Mouse (Mus musculus) liver, embryonic 11.5 days (tissue): ENCODE data around the gene Psma5. TPM values are rescaled to one million over a fixed set of nuclear protein-coding genes. Genes with fewer than 3 reads are reported as not detected.

Experiments
- ATAC-seq: fragments of 200-750 bp; cut with Nextera tagmentation; replicated peaks from 2 replicates; pipeline ENCODE4 v1.8.0; 2017; ENCODE audit warnings: moderate number of reproducible peaks, mild to moderate bottlenecking, moderate TSS enrichment, moderate library complexity; ENCODE audit not compliant: low FRiP score
- DNase-seq: peaks from one replicate; pipeline ENCODE4 v3.0.0-alpha.2; 2017; ENCODE audit warnings: low spot score
- H3K27ac ChIP-seq: fragments of 300-500 bp; sonication (generic); 2 replicates; pipeline ENCODE4 v1.5.1; 2014; ENCODE audit warnings: mild to moderate bottlenecking, low read depth, low read length, control low read depth
- H3K27me3 ChIP-seq: fragments of 300-500 bp; sonication (generic); replicated peaks from 2 replicates; pipeline ENCODE4 v1.6.1; 2014; ENCODE audit warnings: low read length, mixed read lengths; ENCODE audit not compliant: control insufficient read depth, insufficient read depth
- H3K36me3 ChIP-seq: fragments of 300-500 bp; sonication (generic); 2 replicates; pipeline ENCODE4 v1.6.1; 2014; ENCODE audit warnings: mild to moderate bottlenecking, low read length, moderate library complexity, mixed read lengths; ENCODE audit not compliant: control insufficient read depth, insufficient read depth
- H3K4me1 ChIP-seq: fragments of 300-500 bp; sonication (generic); replicated peaks from 2 replicates; pipeline ENCODE4 v1.6.1; 2014; ENCODE audit warnings: low read length, mixed read lengths; ENCODE audit not compliant: control insufficient read depth, insufficient read depth
- H3K4me2 ChIP-seq: fragments of 300-500 bp; sonication (generic); 2 replicates; pipeline ENCODE4 v1.6.1; 2014; ENCODE audit warnings: mild to moderate bottlenecking, control low read depth, moderate library complexity
- H3K4me3 ChIP-seq: fragments of 300-500 bp; sonication (generic); 2 replicates; pipeline ENCODE4 v1.5.1; 2014; ENCODE audit warnings: low read depth, low read length, control low read depth
- H3K9ac ChIP-seq: fragments of 300-500 bp; sonication (generic); 2 replicates; pipeline ENCODE4 v1.6.1; 2014; ENCODE audit warnings: low read depth, low read length, control low read depth
- H3K9me3 ChIP-seq: fragments of 300-500 bp; sonication (generic); 2 replicates; pipeline ENCODE4 v1.6.1; 2016; ENCODE audit warnings: low read length, inconsistent platforms, mixed read lengths; ENCODE audit not compliant: control insufficient read depth
- WGBS: fragments of 180-500 bp; shearing (Covaris S2); extraction: QIAGEN DNeasy Blood & Tissue Kit; methylation state at CpG from one replicate; pipeline ENCODE4 v1.1.7; 2014; 5-methylcytosine and 5-hydroxymethylcytosine counted together
- polyA plus RNA-seq: library from polyadenylated mRNA; unstranded; fragments of >200 nt; fragmentation: Nextera tagmentation; extraction: Ambion mirVana; gene quantifications from 2 replicates; pipeline ENCODE4 v1.2.1, GENCODE M21; 2014

The Psma5 gene
- polyA plus RNA-seq, 1 experiment from 2014 or later = 335 TPM

DNA sequence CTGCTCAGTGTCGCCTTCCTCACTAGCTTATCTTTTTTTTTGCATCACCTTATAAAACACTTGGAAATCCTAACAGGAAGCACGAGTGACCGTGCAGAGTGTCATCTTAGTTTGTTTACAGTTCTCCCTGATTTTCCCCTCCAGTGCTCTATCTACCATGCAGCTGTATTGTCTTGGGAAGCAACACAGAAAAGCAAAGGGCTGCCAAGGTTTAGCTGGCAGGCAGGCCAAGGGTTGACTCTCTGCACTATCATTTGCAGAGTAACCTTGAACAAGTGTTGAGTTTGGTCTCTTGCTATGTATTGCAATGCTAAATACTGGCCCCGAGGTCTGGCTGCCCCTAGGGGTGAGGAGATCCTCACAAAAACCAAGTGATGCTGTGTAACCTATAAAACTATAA is 55.0 kb downstream of the Psma5 start:
- WGBS = 78% methylated on average over 4 of the region's 4 CpGs
- Histone ChIP-seq H3K9ac (no peak overlapping the region), H3K4me1 (peaks cover 7% of the 10 kb centered on the region; the same call in 1 of the 2 replicates), H3K27ac (no peak overlapping the region), H3K36me3 (peaks cover 2% of the 10 kb centered on the region; the same call in 1 of the 2 replicates), H3K27me3 (no peaks in the 10 kb centered on the region), H3K9me3 (no peaks in the 10 kb centered on the region), H3K4me2 (no peak overlapping the region), H3K4me3 (no peak overlapping the region)
- DNase-seq (no peak), ATAC-seq (no peak)

DNA sequence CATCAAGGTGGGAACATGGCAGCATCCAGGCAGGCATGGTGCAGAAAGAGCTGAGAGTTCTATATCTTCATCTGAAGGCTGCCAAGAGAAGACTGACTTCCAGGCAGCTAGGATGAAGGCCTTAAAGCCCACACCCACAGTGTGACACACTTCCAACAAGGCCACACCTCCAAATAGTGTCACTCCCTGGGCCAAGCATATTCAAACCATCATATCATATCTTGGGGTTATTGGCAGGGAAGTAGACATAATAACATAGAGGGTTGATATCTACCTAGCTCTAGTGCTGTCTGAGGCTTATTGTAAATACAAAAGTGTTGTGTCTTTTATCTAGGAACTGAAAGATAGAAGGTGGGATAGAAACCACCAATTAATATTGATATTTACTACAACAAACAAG is 55.7 kb downstream of the Psma5 start:
- Histone ChIP-seq H3K9me3 (no peaks in the 10 kb centered on the region), H3K27ac (no peak overlapping the region), H3K4me2 (no peak overlapping the region), H3K9ac (no peak overlapping the region), H3K27me3 (no peaks in the 10 kb centered on the region), H3K4me3 (no peak overlapping the region), H3K4me1 (peaks cover 7% of the 10 kb centered on the region; the same call in 1 of the 2 replicates), H3K36me3 (peaks cover 2% of the 10 kb centered on the region; the same call in 1 of the 2 replicates)
- DNase-seq (no peak), ATAC-seq (no peak)

DNA sequence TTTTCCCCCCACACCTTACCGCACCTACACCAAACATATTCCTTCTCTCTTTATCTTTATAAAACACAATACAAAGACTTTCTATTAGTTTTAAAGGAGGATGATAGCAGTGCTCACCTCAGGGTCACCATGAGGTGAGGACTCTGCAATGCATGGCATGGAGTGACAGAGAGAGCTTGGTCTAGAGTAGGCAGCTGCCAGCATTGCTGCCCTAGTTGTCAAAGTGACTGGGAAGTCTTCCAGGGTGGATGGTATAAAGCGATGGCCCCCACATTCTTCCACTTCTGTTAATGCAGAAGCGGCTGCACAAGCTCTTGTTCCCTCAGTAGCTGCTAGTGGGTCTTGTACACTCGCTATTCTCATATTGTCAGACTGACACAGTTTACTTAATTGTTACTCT is 56.4 kb downstream of the Psma5 start:
- no peak overlapping the region for H3K4me3 ChIP-seq

GRCm38 (mm10) chr3:108314038-108314675 is 57.4 kb downstream of the Psma5 start:
- ATAC-seq (no peak), DNase-seq (no peak)
- no peaks in the 10 kb centered on the region for H3K27me3 ChIP-seq
- peaks cover 2% of the 10 kb centered on the region; the same call in 1 of the 2 replicates for H3K36me3 ChIP-seq
- no peak overlapping the region for H3K4me2 ChIP-seq
- WGBS = 62% methylated on average over 8 of the region's 8 CpGs
- no peak overlapping the region for H3K9ac ChIP-seq
- no peak overlapping the region for H3K4me3 ChIP-seq
- H3K4me1 ChIP-seq = 0 out of 2 replicates have a peak, but pooled peaks cover 3% of the 10 kb centered on the region
- H3K27ac ChIP-seq = no peak overlapping the region
- H3K9me3 ChIP-seq = no peaks in the 10 kb centered on the region

More for the DNA sequence above, 56.4 kb downstream of the Psma5 start:
- Histone ChIP-seq H3K9me3 (no peaks in the 10 kb centered on the region), H3K9ac (no peak overlapping the region), H3K4me1 (peaks cover 4% of the 10 kb centered on the region; the same call in 1 of the 2 replicates), H3K27ac (no peak overlapping the region), H3K27me3 (no peaks in the 10 kb centered on the region), H3K36me3 (peaks cover 2% of the 10 kb centered on the region; the same call in 1 of the 2 replicates), H3K4me2 (no peak overlapping the region)
- no peak for ATAC-seq
- 90% methylated on average over 4 of the region's 4 CpGs for WGBS
- DNase-seq = no peak

DNA sequence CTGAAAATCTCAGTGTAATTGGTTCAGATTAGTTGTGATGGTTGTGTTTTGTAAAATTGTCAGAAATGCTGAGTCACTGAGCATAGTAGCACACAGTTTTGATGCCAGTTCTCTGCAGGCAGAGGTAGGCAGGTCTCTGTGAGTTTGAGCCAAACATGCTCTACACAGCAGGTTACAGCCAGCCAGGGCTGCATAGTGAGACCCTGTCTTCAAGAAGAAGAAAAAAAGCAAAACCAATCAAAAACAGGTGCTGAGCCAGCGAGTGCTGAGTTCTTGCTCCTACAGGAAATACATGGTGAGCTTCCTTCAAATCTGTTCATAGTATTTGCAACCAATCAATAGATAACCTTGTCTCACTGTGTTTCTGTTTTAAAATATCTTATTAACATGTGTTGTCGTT is 61.8 kb downstream of the Psma5 start:
- no peak for ATAC-seq
- WGBS = 60% methylated on average over 2 of the region's 2 CpGs
- DNase-seq = no peak

DNA sequence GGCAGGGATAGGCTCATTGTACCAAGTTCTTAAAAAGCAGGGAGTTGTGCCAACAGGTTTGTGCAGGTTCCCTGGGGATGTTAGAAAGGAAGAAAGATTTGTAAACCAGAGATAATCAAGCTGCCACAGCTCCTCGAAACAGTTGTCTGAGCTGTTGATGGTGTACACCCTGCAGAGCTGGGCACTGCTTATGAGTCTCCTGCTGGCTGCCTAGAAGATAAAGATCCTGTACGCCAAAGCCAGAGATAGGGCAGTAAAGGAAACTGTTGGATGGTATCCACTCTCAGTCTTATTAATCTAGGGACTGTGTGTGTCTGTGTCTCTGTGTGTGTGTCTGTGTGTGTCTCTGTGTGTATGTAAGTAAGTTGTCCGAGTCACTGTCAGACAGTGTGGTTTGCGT is 64.9 kb downstream of the Psma5 start:
- no peak overlapping the region for H3K4me2 ChIP-seq
- no peak overlapping the region for H3K9ac ChIP-seq
- DNase-seq = no peak
- H3K4me3 ChIP-seq = no peak overlapping the region
- peaks cover 4% of the 10 kb centered on the region; the same call in 1 of the 2 replicates for H3K4me1 ChIP-seq
- 64% methylated on average over 4 of the region's 4 CpGs for WGBS
- H3K27me3 ChIP-seq = no peaks in the 10 kb centered on the region
- no peaks in the 10 kb centered on the region for H3K9me3 ChIP-seq
- no peaks in the 10 kb centered on the region for H3K36me3 ChIP-seq
- H3K27ac ChIP-seq = no peak overlapping the region
- ATAC-seq = no peak

More for the DNA sequence above, 61.8 kb downstream of the Psma5 start:
- Histone ChIP-seq H3K27me3 (no peaks in the 10 kb centered on the region), H3K4me1 (peaks cover 7% of the 10 kb centered on the region; the same call in 1 of the 2 replicates), H3K27ac (no peak overlapping the region), H3K9me3 (no peaks in the 10 kb centered on the region), H3K36me3 (no peaks in the 10 kb centered on the region), H3K4me2 (no peak overlapping the region), H3K4me3 (no peak overlapping the region), H3K9ac (no peak overlapping the region)

- Histone ChIP-seq H3K27me3 (no peaks in the 10 kb centered on the region), H3K27ac (no peak overlapping the region), H3K36me3 (no peaks in the 10 kb centered on the region), H3K9me3 (no peaks in the 10 kb centered on the region), H3K4me1 (peaks cover 4% of the 10 kb centered on the region; the same call in 1 of the 2 replicates), H3K4me2 (no peak overlapping the region), H3K4me3 (no peak overlapping the region), H3K9ac (no peak overlapping the region)
- DNase-seq (no peak), ATAC-seq (no peak)
- 62% methylated on average over 4 of the region's 4 CpGs for WGBS
Observed at GRCm38 (mm10) chr3:108322136-108322535, 65.4 kb downstream of the Psma5 start.

GRCm38 (mm10) chr3:108322962-108323361 is 66.2 kb downstream of the Psma5 start:
- Histone ChIP-seq H3K27me3 (no peaks in the 10 kb centered on the region), H3K27ac (no peak overlapping the region), H3K4me3 (no peak overlapping the region), H3K9ac (no peak overlapping the region), H3K9me3 (no peaks in the 10 kb centered on the region), H3K4me2 (no peak overlapping the region), H3K36me3 (no peaks in the 10 kb centered on the region), H3K4me1 (peaks cover 4% of the 10 kb centered on the region; the same call in 1 of the 2 replicates)
- DNase-seq (no peak), ATAC-seq (peak; percentile 76)
- 89% methylated on average over 3 of the region's 3 CpGs for WGBS

- Histone ChIP-seq H3K4me1 (peaks cover 4% of the 10 kb centered on the region; the same call in 1 of the 2 replicates), H3K4me3 (no peak overlapping the region), H3K27me3 (no peaks in the 10 kb centered on the region), H3K9me3 (no peaks in the 10 kb centered on the region), H3K4me2 (no peak overlapping the region), H3K36me3 (no peaks in the 10 kb centered on the region), H3K9ac (no peak overlapping the region), H3K27ac (no peak overlapping the region)
- WGBS = 86% methylated on average over 4 of the region's 4 CpGs
- ATAC-seq = no peak
- no peak for DNase-seq
Observed at GRCm38 (mm10) chr3:108324837-108325236, 68.1 kb downstream of the Psma5 start.
